Mouse (Mus musculus): ENCODE results near the gene A530084C06Rik. TPM values are rescaled to one million over a fixed set of nuclear protein-coding genes. Genes with fewer than 3 reads are reported as not detected.

The A530084C06Rik gene
- total RNA-seq, 1 experiment, result 0.22 TPM

DNA sequence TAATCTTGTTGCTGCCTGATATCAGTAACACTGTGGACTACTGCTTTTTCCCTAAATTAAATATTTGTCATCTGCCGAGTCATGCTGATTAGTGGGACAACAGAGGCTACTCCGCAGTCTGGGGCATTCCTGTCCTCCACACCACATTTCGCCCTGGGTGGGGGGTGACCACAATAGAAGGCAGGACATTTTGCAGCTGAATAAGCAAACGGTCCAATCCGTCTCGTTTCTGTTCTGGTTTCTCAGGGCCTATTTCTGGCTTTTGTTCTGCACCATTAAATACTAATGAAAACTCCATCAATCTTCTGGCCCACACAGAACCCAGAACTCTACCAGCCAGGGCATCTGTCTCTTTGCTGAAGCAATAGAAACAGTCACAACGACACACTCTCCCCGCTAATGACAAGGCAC, 27.5 kb downstream of the A530084C06Rik start:
- in situ Hi-C loops (cut with MboI; ENCODE audit: low sequenced_read_pairs in 2 of 2, unreplicated experiment in 2 of 2), result no loop called here

DNA sequence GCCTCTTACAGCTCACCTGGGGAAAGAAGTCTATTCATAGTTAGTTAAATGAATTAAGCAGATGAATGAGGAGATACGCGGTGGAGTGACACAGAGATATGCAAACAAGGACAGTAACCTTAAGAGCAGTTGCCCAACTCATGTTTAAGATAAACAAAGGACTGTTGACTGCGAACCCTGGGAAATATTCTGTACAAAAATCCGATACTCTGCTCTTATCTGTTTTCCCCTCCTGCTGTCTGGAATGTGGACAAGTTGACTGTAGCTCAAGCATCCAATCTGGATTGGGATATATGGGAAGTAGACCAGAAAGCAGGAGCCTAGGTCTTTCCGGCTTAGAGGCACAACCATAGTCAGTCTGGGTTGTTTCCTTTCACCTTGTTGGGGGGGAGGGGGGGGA, 27.9 kb downstream of the A530084C06Rik start:
- Histone ChIP-seq H3K36me3 (ENCODE audit: control insufficient read depth, insufficient read depth, low read length, poor library complexity, severe bottlenecking) (no peaks in the 10 kb centered on the region), H3K9me3 (ENCODE audit: control insufficient read depth, insufficient read depth, low read depth, low read length) (no peaks in the 10 kb centered on the region), H3K9ac (ENCODE audit: insufficient read depth, low read depth, low read length, poor library complexity, severe bottlenecking) (no peak overlapping the region), H3K27ac (ENCODE audit: insufficient read depth, low read depth, low read length, poor library complexity, severe bottlenecking) (no peak overlapping the region), H3K4me1 (ENCODE audit: control insufficient read depth in 2 of 2, insufficient read depth in 2 of 2, low read length in 2 of 2, poor library complexity in 1 of 2) (no peaks in the 10 kb centered on the region), H3K4me3 (ENCODE audit: insufficient read depth in 1 of 2, low read depth in 1 of 2, low read length in 2 of 2, poor library complexity in 1 of 2, severe bottlenecking in 1 of 2) (no peak overlapping the region)
- DNase-seq (ENCODE audit: low read depth, low spot score), result no peak
- TF ChIP-seq ZNF384 (IDR thresholded peaks at IDR 0.05; ENCODE audit: low read depth, low read length), result no peak
- no peak for TF ChIP-seq HCFC1 (IDR thresholded peaks at IDR 0.05; ENCODE audit: borderline replicate concordance, insufficient read depth, low read length)
- in situ Hi-C loops (cut with MboI; ENCODE audit: low sequenced_read_pairs in 2 of 2, unreplicated experiment in 2 of 2), result no loop called here

More for the DNA sequence above, 27.5 kb downstream of the A530084C06Rik start:
- H3K4me1 ChIP-seq (ENCODE audit: control insufficient read depth in 2 of 2, insufficient read depth in 2 of 2, low read length in 2 of 2, poor library complexity in 1 of 2), result no peaks in the 10 kb centered on the region
- H3K27ac ChIP-seq (ENCODE audit: insufficient read depth, low read depth, low read length, poor library complexity, severe bottlenecking), result no peak overlapping the region
- H3K36me3 ChIP-seq (ENCODE audit: control insufficient read depth, insufficient read depth, low read length, poor library complexity, severe bottlenecking), result no peaks in the 10 kb centered on the region
- H3K9me3 ChIP-seq (ENCODE audit: control insufficient read depth, insufficient read depth, low read depth, low read length), result no peaks in the 10 kb centered on the region
- TF ChIP-seq MAFK (IDR thresholded peaks at IDR 0.05; ENCODE audit: insufficient read depth, low read depth, low read length), result no peak
- TF ChIP-seq ZNF384 (IDR thresholded peaks at IDR 0.05; ENCODE audit: low read depth, low read length), result no peak
- DNase-seq (ENCODE audit: low read depth, low spot score), result no peak
- no peak overlapping the region for H3K4me3 ChIP-seq (ENCODE audit: insufficient read depth in 1 of 2, low read depth in 1 of 2, low read length in 2 of 2, poor library complexity in 1 of 2, severe bottlenecking in 1 of 2)
- no peak overlapping the region for H3K9ac ChIP-seq (ENCODE audit: insufficient read depth, low read depth, low read length, poor library complexity, severe bottlenecking)

DNA sequence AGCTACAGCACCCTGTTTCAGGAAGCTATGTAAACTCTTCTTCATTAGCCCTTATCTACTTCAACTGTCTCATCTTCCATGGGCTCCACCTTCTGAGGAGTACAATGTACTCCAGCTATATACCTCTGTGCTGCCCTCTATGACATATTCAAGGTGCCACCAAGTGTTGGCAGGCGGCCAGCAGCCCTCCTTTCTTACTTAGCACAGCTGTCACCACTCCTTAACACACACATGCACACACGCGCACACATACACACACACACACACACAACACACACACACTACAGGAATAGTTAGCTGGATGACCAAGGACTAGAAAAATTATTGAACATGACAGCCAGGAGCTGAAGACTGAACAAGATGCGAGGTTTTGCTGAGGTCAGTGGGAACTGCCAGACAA, 34.2 kb downstream of the A530084C06Rik start:
- no peak for DNase-seq (ENCODE audit: low read depth, low spot score)
- in situ Hi-C loops (cut with MboI; ENCODE audit: low sequenced_read_pairs in 2 of 2, unreplicated experiment in 2 of 2), result no loop called here
- Histone ChIP-seq H3K9ac (ENCODE audit: insufficient read depth, low read depth, low read length, poor library complexity, severe bottlenecking) (no peak overlapping the region), H3K36me3 (ENCODE audit: control insufficient read depth, insufficient read depth, low read length, poor library complexity, severe bottlenecking) (no peaks in the 10 kb centered on the region), H3K4me3 (ENCODE audit: insufficient read depth in 1 of 2, low read depth in 1 of 2, low read length in 2 of 2, poor library complexity in 1 of 2, severe bottlenecking in 1 of 2) (no peak overlapping the region), H3K9me3 (ENCODE audit: control insufficient read depth, insufficient read depth, low read depth, low read length) (no peaks in the 10 kb centered on the region), H3K4me1 (ENCODE audit: control insufficient read depth in 2 of 2, insufficient read depth in 2 of 2, low read length in 2 of 2, poor library complexity in 1 of 2) (no peaks in the 10 kb centered on the region), H3K27ac (ENCODE audit: insufficient read depth, low read depth, low read length, poor library complexity, severe bottlenecking) (no peak overlapping the region)
- TF ChIP-seq MAFK (IDR thresholded peaks at IDR 0.05; ENCODE audit: insufficient read depth, low read depth, low read length) (no peak), CHD2 (IDR thresholded peaks at IDR 0.05; ENCODE audit: low read depth, low read length) (no peak), ZC3H11A (IDR thresholded peaks at IDR 0.05; ENCODE audit: borderline replicate concordance, low read depth, low read length) (no peak), ZNF384 (IDR thresholded peaks at IDR 0.05; ENCODE audit: low read depth, low read length) (no peak), HCFC1 (IDR thresholded peaks at IDR 0.05; ENCODE audit: borderline replicate concordance, insufficient read depth, low read length) (no peak)

DNA sequence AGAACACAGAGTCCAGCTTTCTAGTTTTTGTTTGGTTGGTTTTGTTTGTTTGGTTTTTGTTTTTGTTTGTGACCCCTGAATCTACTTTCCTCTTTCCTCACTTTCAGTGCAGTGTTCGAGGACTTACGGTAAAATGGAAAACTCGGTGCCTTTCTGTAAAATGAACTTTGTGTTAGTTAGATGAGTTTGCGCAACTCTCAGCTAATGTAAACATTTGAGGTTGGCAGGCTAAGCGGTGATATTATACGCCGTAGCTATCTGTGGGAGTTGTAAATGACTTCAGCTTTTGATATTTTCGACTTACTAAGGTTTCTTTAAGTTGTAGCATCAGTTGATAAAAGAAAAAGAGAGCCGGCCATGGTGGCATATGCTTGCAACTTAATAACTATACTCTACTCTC, 40.2 kb downstream of the A530084C06Rik start:
- TF ChIP-seq MAFK (IDR thresholded peaks at IDR 0.05; ENCODE audit: insufficient read depth, low read depth, low read length) (no peak), HCFC1 (IDR thresholded peaks at IDR 0.05; ENCODE audit: borderline replicate concordance, insufficient read depth, low read length) (no peak), ZNF384 (IDR thresholded peaks at IDR 0.05; ENCODE audit: low read depth, low read length) (no peak), CHD2 (IDR thresholded peaks at IDR 0.05; ENCODE audit: low read depth, low read length) (no peak), ZC3H11A (IDR thresholded peaks at IDR 0.05; ENCODE audit: borderline replicate concordance, low read depth, low read length) (no peak)
- no peak overlapping the region for H3K4me3 ChIP-seq (ENCODE audit: insufficient read depth in 1 of 2, low read depth in 1 of 2, low read length in 2 of 2, poor library complexity in 1 of 2, severe bottlenecking in 1 of 2)
- H3K36me3 ChIP-seq (ENCODE audit: control insufficient read depth, insufficient read depth, low read length, poor library complexity, severe bottlenecking), result no peaks in the 10 kb centered on the region
- no peaks in the 10 kb centered on the region for H3K9me3 ChIP-seq (ENCODE audit: control insufficient read depth, insufficient read depth, low read depth, low read length)
- H3K4me1 ChIP-seq (ENCODE audit: control insufficient read depth in 2 of 2, insufficient read depth in 2 of 2, low read length in 2 of 2, poor library complexity in 1 of 2), result no peaks in the 10 kb centered on the region
- H3K9ac ChIP-seq (ENCODE audit: insufficient read depth, low read depth, low read length, poor library complexity, severe bottlenecking), result no peak overlapping the region
- no peak overlapping the region for H3K27ac ChIP-seq (ENCODE audit: insufficient read depth, low read depth, low read length, poor library complexity, severe bottlenecking)
- no peak for DNase-seq (ENCODE audit: low read depth, low spot score)
- in situ Hi-C loops (cut with MboI; ENCODE audit: low sequenced_read_pairs in 2 of 2, unreplicated experiment in 2 of 2), result no loop called here

- no peak overlapping the region for H3K27ac ChIP-seq (ENCODE audit: insufficient read depth, low read depth, low read length, poor library complexity, severe bottlenecking)
- no peaks in the 10 kb centered on the region for H3K9me3 ChIP-seq (ENCODE audit: control insufficient read depth, insufficient read depth, low read depth, low read length)
- TF ChIP-seq ZC3H11A (IDR thresholded peaks at IDR 0.05; ENCODE audit: borderline replicate concordance, low read depth, low read length), result no peak
- TF ChIP-seq MAFK (IDR thresholded peaks at IDR 0.05; ENCODE audit: insufficient read depth, low read depth, low read length), result no peak
- TF ChIP-seq CHD2 (IDR thresholded peaks at IDR 0.05; ENCODE audit: low read depth, low read length), result no peak
- no peak for TF ChIP-seq HCFC1 (IDR thresholded peaks at IDR 0.05; ENCODE audit: borderline replicate concordance, insufficient read depth, low read length)
- TF ChIP-seq ZNF384 (IDR thresholded peaks at IDR 0.05; ENCODE audit: low read depth, low read length), result no peak
- in situ Hi-C loops (cut with MboI; ENCODE audit: low sequenced_read_pairs in 2 of 2, unreplicated experiment in 2 of 2), result no loop called here
- DNase-seq (ENCODE audit: low read depth, low spot score), result no peak
- no peak overlapping the region for H3K9ac ChIP-seq (ENCODE audit: insufficient read depth, low read depth, low read length, poor library complexity, severe bottlenecking)
- H3K4me3 ChIP-seq (ENCODE audit: insufficient read depth in 1 of 2, low read depth in 1 of 2, low read length in 2 of 2, poor library complexity in 1 of 2, severe bottlenecking in 1 of 2), result no peak overlapping the region
- H3K4me1 ChIP-seq (ENCODE audit: control insufficient read depth in 2 of 2, insufficient read depth in 2 of 2, low read length in 2 of 2, poor library complexity in 1 of 2), result no peaks in the 10 kb centered on the region
- no peaks in the 10 kb centered on the region for H3K36me3 ChIP-seq (ENCODE audit: control insufficient read depth, insufficient read depth, low read length, poor library complexity, severe bottlenecking)
Observed at GRCm38 (mm10) chr13:31518411-31518886, 40.7 kb downstream of the A530084C06Rik start.
